Mouse (Mus musculus) ES-Bruce4 (cell line): ENCODE data around the gene Hnrnpa3. TPM values are rescaled to one million over a fixed set of nuclear protein-coding genes. Genes with fewer than 3 reads are reported as not detected.

ENCODE experiments used
- H3K27ac ChIP-seq: 2 replicates; pipeline ENCODE4 v1.5.1; 2012; ENCODE audit warnings: low read length, inconsistent platforms; ENCODE audit not compliant: insufficient read depth
- H3K27me3 ChIP-seq: 2 replicates; pipeline ENCODE4 v1.6.1; 2012; ENCODE audit warnings: mild to moderate bottlenecking, low read length, inconsistent platforms; ENCODE audit not compliant: control insufficient read depth, poor library complexity, insufficient read depth, severe bottlenecking
- H3K36me3 ChIP-seq: 2 replicates; pipeline ENCODE4 v1.6.1; 2012; ENCODE audit warnings: inconsistent platforms, mild to moderate bottlenecking, low read length, moderate library complexity; ENCODE audit not compliant: control insufficient read depth, poor library complexity, insufficient read depth, severe bottlenecking
- H3K4me1 ChIP-seq: one replicate; pipeline ENCODE4 v1.8.1; 2011; ENCODE audit warnings: low read length; ENCODE audit not compliant: control insufficient read depth, insufficient read depth
- H3K4me3 ChIP-seq: 2 replicates; pipeline ENCODE4 v1.5.1; 2011; ENCODE audit warnings: low read depth, mild to moderate bottlenecking, low read length
- H3K9ac ChIP-seq: 2 replicates; pipeline ENCODE4 v1.6.1; 2012; ENCODE audit warnings: low read depth, mild to moderate bottlenecking, inconsistent platforms; ENCODE audit not compliant: poor library complexity, severe bottlenecking
- H3K9me3 ChIP-seq: replicated peaks from 2 replicates; pipeline ENCODE4 v1.6.1; 2012; ENCODE audit warnings: mild to moderate bottlenecking, low read length, inconsistent platforms; ENCODE audit not compliant: control insufficient read depth, poor library complexity, insufficient read depth, severe bottlenecking
- CTCF ChIP-seq: IDR thresholded peaks from one replicate; pipeline ENCODE4 v1.8.1; 2011; ENCODE audit warnings: low read depth, low read length
- EP300 ChIP-seq: IDR thresholded peaks from 2 replicates; pipeline ENCODE4 v1.6.1; 2011; ENCODE audit warnings: low read depth, low read length; ENCODE audit not compliant: insufficient read depth
- POLR2A ChIP-seq: IDR thresholded peaks from one replicate; pipeline ENCODE4 v1.8.1; 2011; ENCODE audit warnings: low read length; ENCODE audit not compliant: insufficient read depth
- polyA plus RNA-seq: library from polyadenylated mRNA; stranded (reverse); fragments of >200 nt; gene quantifications from 2 replicates; pipeline ENCODE4 v1.2.4, GENCODE M21; 2011; ENCODE audit warnings: low read depth; ENCODE audit not compliant: missing spikeins, insufficient read depth, insufficient read length

Gene Hnrnpa3
- polyA plus RNA-seq, 1 experiment: 839 TPM

DNA sequence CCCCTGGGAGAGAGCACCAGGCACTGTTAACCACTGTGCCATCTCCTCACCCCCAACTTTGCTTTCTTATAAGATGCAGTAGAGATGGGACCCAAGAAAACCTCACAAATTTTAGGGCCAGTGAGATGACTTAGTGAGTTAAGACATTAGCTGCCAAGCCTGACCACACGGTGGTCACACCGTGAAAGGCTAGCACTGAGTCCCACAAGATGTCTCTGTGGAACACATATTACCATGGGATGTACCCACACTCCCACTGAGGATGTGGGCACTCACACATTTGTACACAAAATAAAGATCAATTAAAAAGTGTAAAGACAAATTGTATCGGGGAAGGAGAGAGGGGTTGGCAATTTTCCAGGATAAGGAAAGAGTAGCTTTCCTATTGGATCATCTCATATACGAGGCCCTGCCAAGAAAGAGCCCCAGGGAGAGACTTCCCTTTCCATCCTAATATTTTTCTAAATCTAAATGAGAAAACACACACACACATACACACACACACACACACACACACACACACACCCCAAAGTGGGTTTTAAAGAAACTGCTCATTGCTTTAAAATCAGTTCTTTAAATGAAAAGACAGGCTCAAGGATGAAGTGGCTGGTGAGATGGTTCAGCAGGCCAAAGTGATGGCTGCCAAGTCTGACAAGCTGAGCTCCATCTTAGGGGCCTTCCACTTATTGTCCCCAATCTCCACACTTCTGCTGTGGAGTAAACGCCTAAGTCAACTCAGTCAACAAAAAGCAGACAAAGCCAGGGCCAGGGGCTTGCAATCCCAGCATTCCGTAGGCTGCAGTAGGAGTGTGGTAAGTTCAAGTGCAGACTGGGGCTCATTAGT is 32.2 kb upstream of the Hnrnpa3 start:
- Histone ChIP-seq H3K9ac (no peak overlapping the region), H3K36me3 (peaks cover 3% of the 10 kb centered on the region; the same call in 1 of the 2 replicates), H3K27me3 (no peaks in the 10 kb centered on the region), H3K4me3 (no peak overlapping the region), H3K4me1 (no peaks in the 10 kb centered on the region), H3K27ac (no peak overlapping the region), H3K9me3 (no peaks in the 10 kb centered on the region)
- TF ChIP-seq POLR2A: no peak
- no peak for TF ChIP-seq CTCF
- TF ChIP-seq EP300: no peak

DNA sequence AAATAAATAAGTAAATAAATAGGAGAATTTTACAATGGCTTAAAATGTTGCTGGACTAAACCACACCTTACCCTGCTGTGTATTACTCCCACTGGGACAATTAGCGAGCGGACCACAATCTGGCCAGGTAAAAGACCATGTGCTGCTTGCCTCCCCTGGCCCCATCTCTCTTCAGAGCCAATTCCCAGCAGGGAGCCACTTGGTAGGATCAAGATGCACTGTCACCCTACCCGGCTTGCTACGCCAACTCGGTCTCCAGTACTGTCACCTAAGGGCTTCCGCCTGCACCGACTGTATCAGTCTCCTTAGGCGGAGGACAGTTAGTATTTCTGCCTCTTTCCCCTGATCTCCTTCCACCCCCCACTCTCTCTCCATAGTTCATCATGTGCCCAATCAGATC is 30.6 kb upstream of the Hnrnpa3 start:
- Histone ChIP-seq H3K4me1 (no peaks in the 10 kb centered on the region), H3K27me3 (no peaks in the 10 kb centered on the region), H3K9ac (no peak overlapping the region), H3K36me3 (peaks cover 3% of the 10 kb centered on the region; the same call in 1 of the 2 replicates), H3K4me3 (no peak overlapping the region), H3K27ac (no peak overlapping the region), H3K9me3 (no peaks in the 10 kb centered on the region)
- TF ChIP-seq POLR2A: no peak
- TF ChIP-seq EP300: no peak
- no peak for TF ChIP-seq CTCF

DNA sequence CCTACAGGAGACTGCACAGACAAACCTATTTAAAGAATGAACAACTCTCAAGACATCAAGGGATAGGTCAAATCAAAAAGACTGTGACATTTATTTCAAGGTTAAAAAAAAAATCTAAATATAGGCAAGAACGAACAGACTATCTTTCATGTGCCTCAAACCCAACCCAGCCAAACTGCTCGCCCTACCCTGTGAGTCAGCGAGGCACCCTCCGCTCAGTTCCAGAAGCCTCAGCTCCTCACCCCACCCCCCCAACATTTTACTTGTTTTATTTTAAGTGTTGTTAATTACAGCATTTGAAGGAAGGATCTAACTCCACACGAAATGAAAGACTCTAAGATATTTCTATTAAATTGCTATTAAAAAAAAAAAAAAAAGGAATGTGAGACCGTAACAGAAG is 27.6 kb upstream of the Hnrnpa3 start:
- Histone ChIP-seq H3K27me3 (no peaks in the 10 kb centered on the region), H3K36me3 (peaks cover 3% of the 10 kb centered on the region; the same call in 1 of the 2 replicates), H3K4me1 (no peaks in the 10 kb centered on the region), H3K9me3 (no peaks in the 10 kb centered on the region), H3K27ac (peak overlapping the region; percentile 94), H3K9ac (peak overlapping the region; percentile 78), H3K4me3 (peak overlapping the region; percentile 77)
- no peak for TF ChIP-seq POLR2A
- TF ChIP-seq CTCF: no peak
- TF ChIP-seq EP300: no peak

DNA sequence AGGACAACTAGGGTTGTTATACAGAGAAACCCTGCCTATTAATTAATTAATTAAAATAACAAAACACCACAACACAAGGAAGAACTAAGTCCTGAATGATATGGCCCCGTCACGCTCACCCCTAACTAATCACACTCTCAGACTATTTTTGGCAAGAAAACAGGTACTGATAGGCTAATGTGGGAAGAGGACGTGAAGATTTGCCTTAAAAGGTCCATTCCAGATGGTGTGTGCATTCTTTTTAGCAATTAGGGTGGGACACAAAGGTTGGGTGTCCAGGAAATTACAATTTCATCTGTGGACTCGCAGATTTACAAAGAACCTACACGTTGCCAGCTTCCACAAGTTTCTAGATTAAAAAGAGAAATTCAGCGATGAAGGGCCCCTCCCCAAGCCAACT is 27.0 kb upstream of the Hnrnpa3 start:
- Histone ChIP-seq H3K27ac (peak overlapping the region; percentile 94), H3K4me1 (peaks cover 3% of the 10 kb centered on the region), H3K27me3 (no peaks in the 10 kb centered on the region), H3K4me3 (peak overlapping the region; percentile 77), H3K9ac (peak overlapping the region; percentile 78), H3K9me3 (no peaks in the 10 kb centered on the region), H3K36me3 (peaks cover 1% of the 10 kb centered on the region; the same call in 1 of the 2 replicates)
- TF ChIP-seq CTCF: no peak

DNA sequence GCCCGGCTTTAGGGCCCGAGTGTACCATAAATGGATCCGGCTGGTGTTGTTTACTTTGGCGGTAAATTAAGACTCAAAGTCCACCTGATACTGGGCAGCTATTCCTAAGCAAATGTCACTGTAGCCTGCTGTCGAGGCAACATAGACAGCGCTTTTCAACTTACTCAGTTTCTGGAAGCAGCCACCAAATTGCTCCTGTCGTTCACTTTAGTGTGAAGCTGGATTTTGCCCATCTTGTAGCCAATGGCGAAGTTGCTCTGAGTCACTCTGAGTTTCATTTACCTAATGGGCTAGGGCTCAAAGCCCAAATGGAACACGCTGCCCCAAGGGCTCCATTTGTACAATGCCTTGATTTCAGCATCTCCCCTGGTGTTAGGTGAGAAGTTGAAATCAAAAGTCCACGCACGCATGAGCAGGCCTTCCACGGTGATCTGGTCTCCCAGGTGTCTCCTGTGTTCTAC is 26.3 kb upstream of the Hnrnpa3 start:
- no peaks in the 10 kb centered on the region for H3K36me3 ChIP-seq
- peaks cover 3% of the 10 kb centered on the region for H3K4me1 ChIP-seq
- H3K27me3 ChIP-seq: no peaks in the 10 kb centered on the region
- H3K4me3 ChIP-seq: peak overlapping the region; percentile 77
- TF ChIP-seq POLR2A (no peak), EP300 (no peak), CTCF (no peak)
- peak overlapping the region; percentile 94 for H3K27ac ChIP-seq
- H3K9me3 ChIP-seq: no peaks in the 10 kb centered on the region
- peak overlapping the region; percentile 78 for H3K9ac ChIP-seq

DNA sequence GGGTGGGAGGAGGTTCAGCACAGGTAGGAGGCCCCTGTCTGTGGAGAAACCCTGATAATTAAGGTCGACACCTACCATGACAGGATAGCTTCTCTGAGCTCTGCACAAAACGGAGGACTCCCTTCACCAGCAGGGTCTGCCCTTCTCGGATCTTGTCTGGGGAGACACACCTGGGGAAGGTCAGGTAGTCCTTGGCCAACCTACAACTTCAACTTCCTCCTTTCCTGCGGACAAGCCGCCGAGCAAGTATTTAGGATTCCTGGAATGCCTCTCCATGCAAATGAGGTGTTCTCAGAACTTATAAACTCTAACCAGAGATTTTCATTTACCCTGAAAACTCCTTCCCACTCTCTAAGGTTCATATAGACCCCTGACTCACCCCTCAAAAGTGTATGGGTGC is 25.7 kb upstream of the Hnrnpa3 start:
- TF ChIP-seq POLR2A (peak; percentile 39), EP300 (peak; percentile 90), CTCF (no peak)
- Histone ChIP-seq H3K4me1 (peaks cover 3% of the 10 kb centered on the region), H3K9me3 (no peaks in the 10 kb centered on the region), H3K27ac (peak overlapping the region; percentile 94), H3K9ac (peak overlapping the region; percentile 78), H3K4me3 (peak overlapping the region; percentile 77), H3K27me3 (no peaks in the 10 kb centered on the region), H3K36me3 (no peaks in the 10 kb centered on the region)
